Mouse (Mus musculus) c-Kit-positive CD71-negative TER-119-negative erythroid progenitor cells, embryonic 14.5 days (primary cell): ENCODE measurements around the gene Bzw2.
A peak's percentile ranks its signal among the peaks of the same experiment; 100 is the strongest.

Source experiments
- DNase-seq: peaks from one replicate; pipeline ENCODE4 v3.0.0-alpha.2; 2013; ENCODE audit warnings: low read depth

Bzw2 gene

DNA sequence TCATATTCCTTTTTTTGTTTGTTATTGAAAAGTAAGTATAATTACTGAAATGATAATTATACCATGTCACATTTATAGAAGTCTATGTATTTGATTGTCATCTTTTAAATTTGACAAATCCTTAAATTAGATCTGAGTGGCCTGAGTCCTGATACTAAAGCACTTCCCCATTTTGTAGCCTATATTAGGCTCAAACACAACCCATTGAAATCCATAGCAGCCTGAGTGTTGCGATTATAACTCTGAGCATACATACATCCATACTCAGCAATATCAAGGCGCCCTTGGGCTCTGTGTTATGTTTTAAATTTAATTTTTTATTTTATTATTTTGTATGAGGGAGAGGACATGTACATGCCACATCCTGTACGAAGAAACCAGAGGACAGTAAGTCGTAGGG is 87.6 kb downstream of the Bzw2 start:
- no peak for DNase-seq

DNA sequence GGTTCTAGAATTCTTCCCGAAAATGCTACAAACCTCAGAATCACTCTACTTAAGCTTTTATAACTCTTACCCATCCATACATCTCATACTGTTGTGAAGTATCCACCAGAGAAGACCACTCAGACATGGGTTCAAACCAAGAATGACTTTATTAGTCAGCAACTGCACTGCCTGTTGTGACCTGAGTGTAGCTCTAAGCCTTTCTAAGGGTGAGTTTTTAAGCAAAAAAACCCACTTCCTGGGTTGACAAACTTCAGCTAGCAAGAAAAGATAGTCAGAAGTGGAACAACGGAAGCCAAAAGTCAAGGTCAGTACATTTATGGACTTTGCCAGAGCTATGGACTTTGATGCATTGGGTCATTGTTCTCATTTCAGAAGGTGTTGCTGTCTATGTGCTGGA is 90.3 kb downstream of the Bzw2 start:
- DNase-seq = no peak

DNA sequence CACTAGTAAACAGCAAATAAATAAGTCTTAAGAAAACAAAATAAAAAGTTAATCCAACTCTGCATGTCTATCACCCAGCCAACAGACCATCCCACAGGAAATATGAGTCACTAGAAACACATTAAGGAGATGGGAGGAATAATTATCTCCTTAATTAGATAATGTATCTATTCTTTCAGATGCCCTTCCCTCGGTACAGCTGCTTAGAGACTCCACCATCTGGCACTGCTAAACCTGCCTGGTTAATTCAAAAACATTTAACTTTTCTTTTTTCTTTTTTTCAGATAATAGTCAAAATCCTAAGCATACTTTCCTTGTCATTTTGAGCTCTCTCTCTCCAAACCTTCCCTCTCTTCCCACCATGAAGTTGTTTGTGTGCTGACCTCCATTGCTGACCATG is 92.0 kb downstream of the Bzw2 start:
- DNase-seq = no peak

DNA sequence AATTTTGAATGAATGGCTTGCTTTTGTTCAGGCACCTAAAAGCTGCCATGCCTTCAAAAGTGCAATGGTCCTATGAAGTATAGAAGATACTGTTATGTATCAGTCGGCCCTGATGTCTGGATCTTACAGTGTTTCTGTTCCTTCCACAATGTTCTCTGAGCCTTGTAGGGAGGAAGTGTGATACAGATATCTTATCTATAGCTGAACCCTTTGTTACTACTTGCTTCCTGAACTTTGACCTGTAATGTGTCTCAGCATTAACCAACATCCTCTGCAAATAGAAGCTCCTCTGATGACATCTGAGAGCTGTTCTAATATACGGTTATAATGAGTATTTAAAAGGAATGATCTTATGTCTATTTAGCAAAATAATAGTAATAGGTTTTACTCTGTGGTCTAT is 100.2 kb downstream of the Bzw2 start:
- no peak for DNase-seq

DNA sequence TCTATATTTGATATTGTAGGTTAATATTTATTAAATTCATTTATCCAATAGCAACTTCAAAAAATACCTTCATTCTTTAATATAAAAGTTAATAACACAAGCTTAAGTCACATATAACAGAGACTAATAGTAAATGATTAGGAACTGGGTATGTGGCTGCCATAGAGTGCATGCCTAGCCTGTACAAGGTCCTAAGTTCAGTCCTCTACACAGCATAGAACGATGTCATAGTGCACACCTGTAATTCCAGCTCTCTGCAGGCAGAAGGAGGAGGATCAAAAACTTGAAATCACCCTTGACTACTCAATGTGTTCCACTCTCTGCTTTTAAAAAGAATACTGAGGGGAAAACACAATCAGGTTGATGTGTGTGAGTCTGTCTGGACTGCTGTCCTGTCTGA is 107.6 kb downstream of the Bzw2 start:
- DNase-seq = no peak

DNA sequence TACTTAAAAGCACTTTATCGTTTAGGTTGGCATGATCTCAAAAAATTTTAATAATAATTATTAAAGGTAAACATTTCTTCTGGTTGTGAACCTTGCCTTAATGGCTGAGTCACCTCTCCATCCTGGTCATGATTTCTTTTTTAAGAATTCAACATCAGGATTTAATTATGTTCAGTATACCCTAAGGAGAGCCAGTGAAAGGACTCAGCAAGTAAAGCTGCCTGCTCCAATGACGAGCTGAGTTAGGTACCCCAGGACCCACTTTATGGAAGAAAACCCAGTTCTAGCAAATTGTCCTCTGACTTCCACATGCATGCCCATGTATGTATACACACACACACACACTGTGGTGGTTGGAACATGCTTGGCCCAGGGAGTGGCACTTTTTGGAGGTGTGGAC is 110.3 kb downstream of the Bzw2 start:
- no peak for DNase-seq

DNA sequence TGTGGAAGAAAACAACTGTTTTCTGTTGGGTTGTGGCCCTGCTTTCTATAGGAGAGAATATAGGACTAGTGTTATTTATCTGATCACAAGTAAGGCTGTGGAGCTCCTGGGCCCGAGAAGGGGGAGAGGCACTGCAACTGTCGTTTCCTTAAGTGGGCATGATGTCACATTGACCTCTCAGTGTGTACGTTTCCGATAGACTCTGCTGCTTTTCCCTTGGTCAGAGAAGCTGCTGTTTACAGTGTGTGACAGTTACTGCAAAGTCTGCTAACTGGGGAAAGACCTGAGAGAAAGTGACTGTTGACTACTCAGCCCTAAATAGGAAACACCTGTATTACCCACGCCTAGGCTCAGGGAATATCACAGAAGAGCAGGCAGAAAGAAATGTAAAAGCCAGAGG is 111.7 kb downstream of the Bzw2 start:
- DNase-seq = no peak

DNA sequence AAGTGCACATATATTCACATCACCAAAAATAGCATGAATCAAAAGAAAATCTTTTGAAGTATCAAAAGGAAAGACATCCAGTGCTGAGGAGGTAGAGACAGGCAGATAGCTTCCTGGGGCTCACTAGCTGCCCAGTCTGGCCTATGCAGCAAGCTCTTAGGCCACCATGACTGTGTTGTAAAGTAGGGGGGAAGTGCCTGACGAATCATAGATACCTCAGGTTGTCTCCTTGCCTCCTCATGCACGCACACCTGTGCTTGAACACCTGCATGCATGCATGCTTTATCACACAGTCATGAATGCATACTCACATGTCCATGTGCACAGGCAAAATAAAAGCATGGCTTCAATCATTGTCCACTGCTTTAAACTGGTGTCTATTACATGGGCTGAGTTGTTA is 113.2 kb downstream of the Bzw2 start:
- no peak for DNase-seq

DNA sequence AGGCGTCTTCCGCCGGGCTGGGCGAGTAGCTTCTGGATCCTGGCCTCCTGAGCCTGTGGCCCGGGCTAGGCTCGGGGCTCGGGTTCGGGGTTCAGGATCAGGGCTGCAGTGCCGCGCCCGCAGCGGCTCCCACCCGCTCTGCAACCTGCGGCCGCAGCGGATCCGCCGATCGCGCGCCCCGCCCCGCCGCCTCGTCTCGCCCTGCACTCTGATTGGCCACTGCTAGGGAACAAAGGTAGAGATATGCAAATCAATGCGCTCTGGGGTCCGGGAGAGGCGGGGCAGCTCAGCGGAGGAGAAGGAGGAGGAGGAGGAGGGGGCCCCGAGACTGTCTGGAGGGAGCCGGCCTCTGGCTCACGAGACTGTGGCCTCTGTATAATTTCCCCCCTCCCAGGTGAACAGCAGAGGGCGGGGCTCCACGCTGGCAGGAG is 115.5 kb downstream of the Bzw2 start, which contains the start of gene Tspan13:
Gene Tspan13 (minus strand): TSS at position 153 of the 431 bp plus-strand sequence.
- DNase-seq = peak; percentile 79
